In the genomic region with DNA sequence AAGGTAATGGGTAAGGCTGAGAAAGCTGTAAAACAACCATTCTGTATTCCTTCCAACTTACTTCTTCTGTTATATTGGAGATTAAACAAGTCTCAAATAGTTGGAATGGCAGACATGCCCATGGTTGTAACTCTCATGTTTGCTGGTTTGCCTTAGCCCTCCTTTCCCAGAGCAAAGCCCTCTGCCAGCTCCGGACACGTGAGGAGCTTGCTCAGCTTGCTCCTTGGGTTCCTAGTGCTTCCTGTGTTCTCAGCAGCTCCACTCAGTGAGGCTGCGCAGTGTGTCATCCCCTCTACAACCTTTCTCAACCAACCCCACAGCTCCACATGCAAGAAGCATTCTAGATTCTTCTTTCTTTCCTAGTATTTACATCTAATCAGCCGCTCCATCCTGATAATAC, we compare ENCODE assay signal across 21 mouse cellular contexts.
DNase-seq lines count a peak whose midpoint lies in the region; ATAC-seq and TF ChIP-seq lines count a peak whose summit lies in the region.
"Had no signal": no experiment of that assay in that cellular context is flagged by ENCODE, and none has a peak within 500 bp of the region (broad histone marks: within the 10 kb centered on the region; RNA-seq: fewer than 3 reads in every experiment).

No protein-coding gene starts in this region.

- 86% methylated on average over 4 of the region's 4 CpGs for WGBS in heart, embryonic 12.5 days
- WGBS in kidney, embryonic 16.5 days: 91% methylated on average over 4 of the region's 4 CpGs

- no peak for ATAC-seq in heart, embryonic 12.5 days (ENCODE audit: insufficient number of reproducible peaks, low FRiP score)
- no peak for ATAC-seq in kidney, embryonic 16.5 days (ENCODE audit: low FRiP score, low TSS enrichment)
- ATAC-seq: activated CD4-positive, CD25-positive, alpha-beta regulatory T cell, adult 4 months; CD4-positive, CD25-positive, alpha-beta regulatory T cell, adult 4 months had no signal

- H3K27me3 ChIP-seq in heart, embryonic 12.5 days (replicated peaks): no peaks in the 10 kb centered on the region
- no peaks in the 10 kb centered on the region for H3K27me3 ChIP-seq in C2C12 (ENCODE audit: control insufficient read depth, insufficient read depth, insufficient read length)
- H3K27me3 ChIP-seq in myocyte (ENCODE audit: control insufficient read depth, insufficient read depth, insufficient read length): no peaks in the 10 kb centered on the region
- H3K27me3 ChIP-seq in kidney, embryonic 16.5 days (ENCODE audit: insufficient read depth, low read length): no peaks in the 10 kb centered on the region
- H3K27me3 ChIP-seq: CH12.LX, Patski had no signal

- H3ac ChIP-seq in C2C12 (ENCODE audit: control insufficient read depth, insufficient read length, low read depth) (no peak overlapping the region), myocyte (ENCODE audit: control insufficient read depth, insufficient read length) (no peak overlapping the region)

- no peaks in the 10 kb centered on the region for H3K4me1 ChIP-seq in heart, embryonic 12.5 days (replicated peaks)
- no peaks in the 10 kb centered on the region; the same call in 1 of the 2 replicates for H3K4me1 ChIP-seq in kidney, embryonic 16.5 days (ENCODE audit: insufficient read depth, low read length)

- no peak for TF ChIP-seq CTCF in C2C12 (IDR thresholded peaks at IDR 0.05; ENCODE audit: control insufficient read depth, insufficient read depth, insufficient read length)

- no peaks in the 10 kb centered on the region for H3K9me3 ChIP-seq in heart, embryonic 12.5 days (replicated peaks)
- peaks cover 2% of the 10 kb centered on the region; the same call in 1 of the 2 replicates for H3K9me3 ChIP-seq in kidney, embryonic 16.5 days (ENCODE audit: low read length)
- H3K9me3 ChIP-seq: G1E had no signal

- TF ChIP-seq POLR2A in myocyte (IDR thresholded peaks at IDR 0.05; ENCODE audit: insufficient read length, low read depth): no peak

- no peaks in the 10 kb centered on the region for H3K79me2 ChIP-seq in C2C12 (ENCODE audit: control insufficient read depth, insufficient read depth)
- no peaks in the 10 kb centered on the region for H3K79me2 ChIP-seq in myocyte (ENCODE audit: control insufficient read depth, insufficient read depth)

- no peak overlapping the region for H3K27ac ChIP-seq in heart, embryonic 12.5 days (ENCODE audit: poor library complexity, severe bottlenecking)
- no peak overlapping the region for H3K27ac ChIP-seq in kidney, embryonic 16.5 days (ENCODE audit: low read length)

- H3K4me3 ChIP-seq in heart, embryonic 12.5 days: no peak overlapping the region
- H3K4me3 ChIP-seq in C2C12 (ENCODE audit: insufficient read depth, poor library complexity, severe bottlenecking) (no peak overlapping the region), myocyte (no peak overlapping the region)
- no peak overlapping the region for H3K4me3 ChIP-seq in kidney, embryonic 16.5 days (ENCODE audit: low read length)

- DNase-seq in heart, adult 11 months: peak; percentile 66
- peak; percentile 12 for DNase-seq in urinary bladder, postnatal 14 days (ENCODE audit: low spot score)
- DNase-seq in urinary bladder, adult 18-20 months (ENCODE audit: low spot score in 2 of 2): no peak
- DNase-seq in frontal cortex, postnatal 36 days (ENCODE audit: low spot score in 2 of 2): no peak
- DNase-seq: adrenal gland, adult 8-10 months; adrenal gland, postnatal 10 days; adrenal gland, postnatal 25 days; adrenal gland, postnatal 36 days; B cell, adult 2 months; cerebellum, adult 11 months; cerebellum, adult 11-12 months; cerebellum, adult 18-20 months had no signal

- no peaks in the 10 kb centered on the region for H3K79me3 ChIP-seq in C2C12 (ENCODE audit: low read depth)

- no peak overlapping the region for H3K9ac ChIP-seq in heart, embryonic 12.5 days
- H3K9ac ChIP-seq in kidney, embryonic 16.5 days (replicated peaks; ENCODE audit: low read length): no peak overlapping the region

- no peaks in the 10 kb centered on the region for H3K36me3 ChIP-seq in heart, embryonic 12.5 days
- no peaks in the 10 kb centered on the region for H3K36me3 ChIP-seq in C2C12 (ENCODE audit: control insufficient read depth, insufficient read depth)
- H3K36me3 ChIP-seq in myocyte (ENCODE audit: control insufficient read depth, insufficient read depth): no peaks in the 10 kb centered on the region
- H3K36me3 ChIP-seq in kidney, embryonic 16.5 days (ENCODE audit: insufficient read depth, low read length): no peaks in the 10 kb centered on the region
- H3K36me3 ChIP-seq: G1E had no signal

- no peak overlapping the region for H3K4me2 ChIP-seq in heart, embryonic 12.5 days
- peak overlapping the region; percentile 24 for H3K4me2 ChIP-seq in myocyte (ENCODE audit: low read depth)
- H3K4me2 ChIP-seq in kidney, embryonic 16.5 days (replicated peaks; ENCODE audit: low read depth, low read length): no peak overlapping the region

TF ChIP-seq in C2C12, 6 proteins besides CTCF, POLR2A, EP300 and RAD21:
- TF ChIP-seq USF1 (IDR thresholded peaks at IDR 0.05; ENCODE audit: low read depth) (peak; percentile 61), FOSL1 (IDR thresholded peaks at IDR 0.05; ENCODE audit: insufficient read depth, low read length, poor library complexity, severe bottlenecking) (no peak), MAX (IDR thresholded peaks at IDR 0.05) (no peak)
TF ChIP-seq in C2C12: peak in this region for 1.

TF ChIP-seq in myocyte, 11 proteins besides CTCF, POLR2A, EP300 and RAD21:
- TF ChIP-seq SRF (IDR thresholded peaks at IDR 0.05; ENCODE audit: control insufficient read depth, insufficient read length, low read depth): no peak
- TF ChIP-seq REST (IDR thresholded peaks at IDR 0.05; ENCODE audit: insufficient read depth, insufficient read length): no peak
- no peak for TF ChIP-seq TCF3 (IDR thresholded peaks at IDR 0.05; ENCODE audit: insufficient read length, low read depth)
- no peak for TF ChIP-seq MAX (IDR thresholded peaks at IDR 0.05; ENCODE audit: low read depth)
- no peak for TF ChIP-seq E2F4 (IDR thresholded peaks at IDR 0.05; ENCODE audit: insufficient read depth)
- no peak for TF ChIP-seq USF1 (IDR thresholded peaks at IDR 0.05; ENCODE audit: low read depth)
- no peak for TF ChIP-seq CEBPB (IDR thresholded peaks at IDR 0.05; ENCODE audit: insufficient read depth, poor library complexity, severe bottlenecking)
- TF ChIP-seq POLR2AphosphoS2 (IDR thresholded peaks at IDR 0.05; ENCODE audit: insufficient read length, low read depth): no peak
- TF ChIP-seq MYOG (IDR thresholded peaks at IDR 0.05; ENCODE audit: control insufficient read depth in 1 of 3, insufficient read depth in 1 of 3, insufficient read length in 2 of 3, low read depth in 2 of 3): no peak
- TF ChIP-seq MYOD1 (IDR thresholded peaks at IDR 0.05; ENCODE audit: control insufficient read depth in 1 of 3, insufficient read length in 2 of 3, low read depth in 2 of 3): no peak
- no peak for TF ChIP-seq TCF12 (IDR thresholded peaks at IDR 0.05; ENCODE audit: insufficient read depth, poor library complexity, severe bottlenecking)

Comparison
In these comparisons a context has a peak if more than half of its experiments do, and no peak if none do; other contexts are left out.
1. DNase-seq: peak in heart, adult 11 months (single experiment) and urinary bladder, postnatal 14 days (single experiment); none in urinary bladder, adult 18-20 months (0 of 2) and frontal cortex, postnatal 36 days (0 of 2).